Mouse (Mus musculus): Measurements from ENCODE around the gene Tbx2.

DNA sequence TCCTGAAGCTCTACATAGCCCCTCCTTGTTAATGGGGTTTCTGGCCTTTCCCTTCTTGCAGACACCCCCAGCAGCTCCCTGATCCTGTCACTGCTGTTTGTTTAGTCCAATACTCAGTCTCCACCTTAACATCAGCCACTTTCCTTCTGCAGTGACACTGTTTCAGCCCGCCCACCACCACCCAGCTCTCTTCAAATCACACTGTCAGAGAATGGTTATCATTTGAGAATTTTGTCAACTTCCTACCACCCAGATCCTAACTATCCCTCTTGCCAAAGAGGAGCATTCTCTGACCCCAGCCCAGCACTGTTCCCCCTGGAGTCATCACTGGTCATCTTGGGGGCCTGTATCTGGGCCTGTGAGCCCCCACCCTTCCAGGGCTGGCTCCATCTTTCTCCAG lies 26.6 kb upstream of the Tbx2 start:
- TF ChIP-seq USF1 (IDR thresholded peaks at IDR 0.05; ENCODE audit: low read depth): no peak
- no peak for TF ChIP-seq CTCF (IDR thresholded peaks at IDR 0.05; ENCODE audit: control insufficient read depth, insufficient read depth, insufficient read length)
- TF ChIP-seq MAX (IDR thresholded peaks at IDR 0.05): no peak
- no peak for TF ChIP-seq FOSL1 (IDR thresholded peaks at IDR 0.05; ENCODE audit: insufficient read depth, low read length, poor library complexity, severe bottlenecking)
- no peak for TF ChIP-seq MYOD1 (IDR thresholded peaks at IDR 0.05; ENCODE audit: control insufficient read depth, insufficient read length, low read depth)
- no peak for TF ChIP-seq CEBPB (IDR thresholded peaks at IDR 0.05; ENCODE audit: low read depth)
- TF ChIP-seq MYOG (IDR thresholded peaks at IDR 0.05; ENCODE audit: control insufficient read depth, extremely low read depth, insufficient read length): no peak
